Mouse (Mus musculus): ENCODE data around the gene Trappc2l.
"Not testable (repeated sequence)": the region's sequence is repeated elsewhere in the genome, so short reads cannot be mapped to it uniquely, and the experiment has no call there.

Gene Trappc2l

DNA sequence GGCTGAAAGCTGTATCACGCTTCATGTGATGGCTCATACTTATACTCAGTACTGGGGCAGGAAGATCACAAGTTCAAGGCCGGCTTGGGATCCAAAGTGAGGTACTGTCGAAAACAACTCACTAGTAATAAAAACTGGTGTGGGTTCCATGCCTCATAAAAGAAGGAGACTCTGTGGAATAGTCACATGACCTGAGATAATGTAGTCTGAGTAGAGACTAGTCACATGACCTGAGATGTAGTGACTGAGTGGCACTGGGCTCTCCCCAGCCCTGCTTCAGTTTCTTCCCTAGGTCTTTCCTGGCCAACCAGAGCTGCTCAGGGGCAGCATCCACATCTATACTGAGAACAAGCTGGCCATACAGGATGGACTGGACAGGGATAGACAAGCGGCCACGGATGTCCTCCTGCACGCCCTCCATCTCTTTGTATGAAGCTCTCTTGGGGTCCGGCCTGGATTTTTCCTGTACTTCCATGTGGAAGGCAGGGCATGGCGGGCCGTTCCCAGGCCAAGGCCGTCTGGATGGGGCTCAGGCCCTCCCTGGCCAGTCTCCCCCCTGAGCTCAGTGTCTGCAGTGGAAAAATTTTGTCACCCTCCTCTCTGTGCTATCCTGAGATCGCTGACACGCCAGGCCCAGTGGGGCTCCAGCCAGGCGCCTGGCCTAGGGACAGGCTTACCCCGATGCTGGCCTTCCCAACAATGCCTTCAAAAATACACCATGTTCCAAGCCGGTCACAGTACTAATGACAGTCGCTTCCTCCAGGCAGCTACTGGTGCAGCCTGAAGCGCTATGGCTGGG is 12.6 kb downstream of the Trappc2l start:
- DNase-seq (ENCODE audit: extremely low read depth, low read depth): no peak

DNA sequence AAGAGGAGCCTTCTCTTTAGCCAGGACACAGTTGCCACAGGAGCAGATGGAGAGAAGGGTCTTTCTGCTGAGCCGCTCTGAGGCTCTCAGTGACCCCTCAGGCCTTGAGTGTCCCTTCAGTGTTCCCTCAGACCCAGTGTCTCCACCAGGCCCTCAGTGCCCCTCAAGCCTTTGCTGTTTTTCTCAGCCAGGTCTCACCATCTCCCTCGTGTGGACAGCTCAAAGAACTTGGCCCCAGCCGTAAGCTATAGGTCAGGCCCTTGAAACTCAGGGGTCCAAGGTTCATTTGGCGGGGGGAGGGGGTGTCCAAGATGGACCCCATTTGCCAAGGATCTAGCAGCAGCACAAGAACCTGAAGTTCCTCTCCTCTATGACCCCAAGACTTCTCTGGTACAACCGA is 13.2 kb downstream of the Trappc2l start:
- DNase-seq (ENCODE audit: extremely low read depth, low read depth): no peak

DNA sequence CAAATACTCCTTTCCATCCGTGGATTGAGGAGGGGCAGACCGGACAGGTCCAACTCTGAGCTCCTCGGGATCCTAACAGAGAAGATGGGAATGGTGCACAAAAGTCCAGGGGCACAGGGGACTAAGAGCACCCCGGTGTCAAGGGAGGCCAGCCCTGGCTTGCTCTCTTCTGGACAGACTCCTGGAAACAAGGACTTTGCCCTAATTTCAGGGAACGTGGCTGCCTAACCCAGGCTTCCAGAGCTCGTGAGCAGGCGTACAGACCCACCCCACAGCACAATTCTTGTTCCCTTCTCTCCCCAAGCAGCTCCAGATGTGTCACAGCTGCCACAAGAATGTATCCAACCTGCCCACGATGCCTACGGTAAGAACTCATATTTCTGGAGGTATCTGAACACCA is 14.4 kb downstream of the Trappc2l start:
- DNase-seq (ENCODE audit: extremely low read depth, low read depth): no peak

DNA sequence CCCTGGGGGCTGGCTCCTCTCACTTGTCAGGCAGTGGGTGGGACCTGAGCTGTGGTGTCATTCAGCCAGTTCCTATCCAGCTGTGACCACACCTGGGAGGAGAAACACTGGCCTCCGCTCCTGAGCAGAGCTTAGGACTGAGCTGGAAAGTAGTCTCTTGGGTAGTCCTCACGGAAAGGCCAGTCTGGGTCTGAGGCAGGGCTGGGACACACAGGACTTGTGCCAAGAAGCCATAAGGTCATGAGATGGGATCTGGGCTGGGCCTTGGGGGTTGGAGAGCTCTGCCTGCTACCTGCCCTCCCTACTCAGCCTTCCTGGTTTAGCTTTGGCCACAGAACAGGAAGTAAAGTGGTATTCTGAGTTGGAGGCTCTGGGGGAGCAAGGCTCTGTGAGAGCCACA is 15.5 kb downstream of the Trappc2l start:
- no peak for DNase-seq (ENCODE audit: extremely low read depth, low read depth)

DNA sequence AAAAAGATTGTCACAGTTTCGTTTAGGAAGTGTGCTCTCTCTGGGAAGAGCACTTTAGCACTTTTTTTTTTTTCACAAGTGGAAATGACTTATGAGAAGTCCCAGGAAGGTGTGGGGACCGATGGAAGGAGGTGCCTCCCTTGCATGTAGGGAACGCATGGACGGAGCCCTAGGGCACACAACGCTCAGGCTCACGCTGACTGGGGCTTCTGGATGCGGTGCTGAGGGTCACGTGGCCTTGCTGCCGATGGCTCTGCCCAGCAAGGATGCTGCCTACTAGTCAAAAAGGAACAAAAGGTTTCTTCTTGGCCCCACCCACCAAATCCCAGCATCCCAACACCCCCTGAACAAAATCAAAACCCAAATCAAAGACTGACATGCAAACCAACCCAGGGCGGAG is 17.9 kb downstream of the Trappc2l start:
- no peak for DNase-seq (ENCODE audit: extremely low read depth, low read depth)

DNA sequence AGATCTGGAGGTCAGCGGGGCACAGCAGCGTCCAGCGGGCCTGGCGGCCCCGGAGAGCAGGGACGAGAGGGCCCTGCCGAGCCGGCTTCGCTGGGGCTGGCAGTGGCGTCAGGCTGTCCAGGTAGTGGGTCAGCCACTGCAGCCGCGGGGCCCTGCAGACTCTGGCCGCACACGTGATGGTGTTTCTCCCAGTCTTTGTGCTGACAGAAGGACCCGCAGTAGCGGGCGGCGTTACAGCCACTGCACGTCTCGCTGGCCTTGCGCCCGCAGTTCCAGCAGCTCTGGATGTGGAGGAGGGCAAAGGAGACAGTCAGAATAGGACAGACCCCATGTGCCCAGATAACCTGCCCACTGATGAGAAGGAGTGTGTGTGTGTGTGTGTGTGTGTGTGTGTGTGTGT is 19.3 kb downstream of the Trappc2l start:
- no peak for DNase-seq (ENCODE audit: extremely low read depth, low read depth)

DNA sequence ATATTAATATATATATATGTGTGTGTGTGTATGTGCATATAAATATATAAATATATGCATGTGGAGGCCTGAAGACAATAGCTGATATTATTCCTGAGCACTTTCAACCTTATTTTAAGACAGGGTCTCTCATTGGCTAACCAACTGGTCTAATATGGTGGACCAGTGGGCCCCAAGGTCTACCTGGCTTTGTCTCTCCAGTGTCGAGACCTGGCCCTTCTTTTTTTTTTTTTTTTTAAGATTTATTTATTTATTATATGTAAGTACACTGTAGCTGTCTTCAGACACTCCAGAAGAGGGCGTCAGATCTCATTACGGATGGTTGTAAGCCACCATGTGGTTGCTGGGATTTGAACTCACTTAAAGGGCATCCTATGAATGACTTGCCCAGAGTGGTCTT is 20.7 kb downstream of the Trappc2l start:
- not testable (repeated sequence) for DNase-seq (ENCODE audit: extremely low read depth, low read depth)

DNA sequence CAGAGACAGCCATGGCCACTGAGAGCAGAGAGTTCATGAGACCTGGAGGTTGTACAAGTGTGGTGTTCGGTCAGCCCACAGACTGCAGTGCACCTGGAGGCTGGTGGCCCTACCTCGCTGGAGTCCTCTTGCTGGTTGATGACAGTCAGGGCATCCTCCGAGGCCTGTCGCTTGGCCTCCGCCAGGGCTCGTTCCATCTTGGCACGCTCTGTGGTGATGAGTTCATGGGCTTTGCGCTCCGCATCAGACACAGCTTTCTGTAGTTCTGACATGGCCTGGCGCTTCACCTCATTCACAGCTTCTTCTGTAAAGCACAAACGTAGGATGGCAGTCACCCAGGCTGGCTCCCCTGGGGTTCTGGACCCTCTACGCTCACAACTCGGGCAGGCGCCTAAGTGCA is 21.8 kb downstream of the Trappc2l start:
- DNase-seq (ENCODE audit: extremely low read depth, low read depth): no peak

DNA sequence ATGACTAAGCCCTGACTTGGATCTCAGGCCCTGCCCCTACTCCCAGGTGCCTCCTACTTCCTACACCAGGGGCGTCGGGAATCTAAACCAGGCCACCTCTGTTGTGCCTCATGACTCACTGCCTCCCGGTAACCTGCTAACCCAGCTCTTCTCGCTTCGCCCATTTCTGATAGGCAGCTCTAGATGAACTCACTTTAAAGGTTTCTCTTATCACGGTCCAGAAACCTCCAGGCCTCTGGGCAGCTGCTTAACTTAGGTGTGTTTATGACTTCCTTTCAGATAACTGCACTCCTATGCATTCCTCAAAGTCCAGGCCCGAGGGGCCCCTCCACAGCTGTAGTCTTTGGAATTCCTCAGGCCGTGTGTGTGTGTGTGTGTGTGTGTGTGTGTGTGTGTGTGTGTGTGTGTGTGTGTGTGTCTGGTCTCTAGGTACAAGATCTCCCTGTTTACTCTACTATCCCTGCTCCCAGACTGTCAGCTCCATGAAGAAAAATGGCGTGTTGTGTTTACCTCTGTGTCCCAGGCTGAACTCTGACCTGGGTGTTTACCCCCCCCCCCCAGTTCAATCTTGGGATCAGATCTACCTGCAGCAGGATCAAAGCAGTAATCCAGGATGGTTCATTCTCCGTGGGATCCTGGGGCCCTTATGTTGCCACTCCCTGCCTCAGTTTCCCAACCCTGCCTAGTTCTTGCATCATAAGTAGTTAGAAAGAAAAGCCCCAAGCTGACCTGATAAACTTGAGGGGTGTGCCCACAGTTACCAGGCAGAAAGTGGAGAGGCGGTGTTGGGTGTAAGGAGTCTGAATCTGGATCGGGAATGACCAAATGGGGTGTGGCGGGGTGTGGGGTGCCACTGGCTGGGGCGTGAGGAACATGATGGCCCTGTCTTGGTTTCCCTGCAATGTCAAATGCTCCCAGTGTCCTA is 24.7 kb downstream of the Trappc2l start:
- no peak for DNase-seq (ENCODE audit: extremely low read depth, low read depth)

DNA sequence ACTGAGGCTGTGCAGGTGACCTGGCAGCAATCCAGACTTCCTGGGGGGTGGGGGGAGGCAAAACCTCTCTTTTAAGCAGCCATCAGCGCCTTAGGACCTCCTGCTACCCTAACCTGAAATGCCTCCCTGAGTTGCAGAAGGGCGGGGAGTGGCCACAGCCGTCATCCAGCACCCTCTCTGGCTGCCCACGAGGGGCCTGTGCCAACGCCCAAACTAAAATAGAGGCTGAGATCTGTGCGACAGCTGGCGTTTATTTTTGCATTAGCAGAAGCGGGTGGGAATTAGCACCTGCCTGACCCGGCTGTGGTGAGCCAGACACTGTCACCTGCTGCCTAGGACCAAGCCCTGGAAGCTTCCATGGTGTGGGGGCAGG is 25.3 kb downstream of the Trappc2l start:
- no peak for DNase-seq (ENCODE audit: extremely low read depth, low read depth)

DNA sequence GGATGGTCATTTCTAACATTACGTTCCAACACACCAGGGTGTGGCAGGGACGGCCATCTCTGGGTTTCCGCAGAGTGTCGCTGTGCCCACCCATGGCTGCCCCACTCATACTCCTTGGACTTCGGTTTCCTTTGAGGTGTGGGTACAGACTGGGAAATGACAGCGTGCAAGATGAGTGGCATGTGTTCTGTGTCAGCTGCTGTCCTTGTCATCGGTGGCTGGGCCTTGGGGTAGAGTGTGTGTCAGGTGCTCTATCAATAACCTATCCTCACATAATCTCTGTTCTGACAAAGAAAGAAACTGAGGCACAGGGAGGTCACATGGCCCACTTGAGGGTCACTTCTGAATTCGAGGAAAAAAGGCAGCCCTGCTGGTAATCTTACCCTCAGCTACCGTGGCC is 25.8 kb downstream of the Trappc2l start:
- no peak for DNase-seq (ENCODE audit: extremely low read depth, low read depth)

DNA sequence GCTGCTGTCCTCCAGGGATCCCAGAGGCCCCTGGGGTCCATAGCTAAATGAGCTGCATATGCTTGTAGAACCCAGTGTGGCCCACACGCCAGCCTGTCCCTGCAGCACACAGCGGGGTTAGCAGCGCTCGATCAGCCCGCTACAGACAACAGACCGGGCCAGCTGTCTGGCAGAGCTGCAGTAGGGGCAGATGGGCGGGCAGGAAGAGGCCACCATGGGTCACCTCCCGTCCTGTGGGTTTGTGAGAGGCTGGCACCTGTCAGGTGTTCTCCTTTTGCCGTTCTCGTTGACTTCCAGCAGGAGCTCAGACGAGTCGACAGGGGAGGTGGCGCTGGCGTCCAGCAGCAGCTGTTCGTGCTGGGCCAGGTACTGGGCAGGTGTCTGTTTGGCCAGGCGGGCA is 27.2 kb downstream of the Trappc2l start:
- DNase-seq (ENCODE audit: extremely low read depth, low read depth): no peak

DNA sequence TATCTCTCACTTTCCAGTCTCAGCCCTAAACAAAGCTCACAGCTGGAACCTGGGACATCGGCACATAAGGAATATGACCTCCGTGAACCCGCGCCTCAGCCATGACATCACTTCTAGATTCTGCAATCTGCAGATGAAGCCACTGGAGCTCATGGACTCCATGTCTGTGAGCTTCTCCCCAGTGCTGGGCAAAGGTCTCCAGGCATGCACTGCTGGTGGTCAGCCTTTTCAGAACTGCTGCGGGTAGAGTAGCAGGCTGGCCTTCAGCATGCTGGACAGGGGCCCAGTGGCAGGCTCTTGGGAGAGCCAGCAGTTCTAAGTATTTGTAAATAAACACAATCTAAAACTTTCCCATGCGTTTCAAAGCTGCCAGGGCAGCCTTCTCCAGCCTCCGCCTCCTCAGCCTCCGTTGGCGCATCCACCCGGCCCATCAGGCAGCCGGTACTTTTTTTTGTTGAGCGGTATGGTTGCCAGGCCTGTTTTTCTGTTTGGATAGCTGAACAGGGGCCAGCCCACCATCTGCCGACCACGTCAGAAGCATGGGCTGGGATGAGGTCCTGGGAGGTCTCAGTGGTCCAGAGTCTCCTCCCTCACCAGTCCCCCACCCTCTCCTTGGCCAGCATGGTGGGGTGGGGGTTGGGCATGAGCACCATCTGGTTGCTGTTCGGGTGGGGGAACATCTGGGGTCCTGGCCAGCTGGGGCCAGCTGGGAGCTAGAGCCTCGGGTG is 28.2 kb downstream of the Trappc2l start:
- no peak for DNase-seq (ENCODE audit: extremely low read depth, low read depth)

DNA sequence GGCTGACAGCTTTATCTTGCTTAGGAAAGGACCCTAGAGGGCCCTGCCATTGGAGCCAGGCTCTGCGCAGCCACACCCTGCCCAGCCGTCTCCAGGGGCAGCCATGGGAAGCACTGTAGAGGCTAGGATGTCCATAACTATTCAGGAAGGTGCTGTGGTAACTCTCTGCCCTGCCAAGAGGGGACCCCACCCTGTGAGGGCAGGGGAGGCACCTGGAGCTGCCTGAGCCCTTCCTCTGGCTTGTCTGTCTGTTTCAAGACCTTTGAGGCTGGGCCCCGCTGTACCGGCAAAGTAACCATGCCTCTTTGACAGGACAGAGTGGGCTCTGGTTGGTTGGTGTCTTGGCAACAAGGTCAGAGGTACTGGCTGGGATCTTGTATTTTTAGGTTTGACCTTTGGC is 29.4 kb downstream of the Trappc2l start:
- no peak for DNase-seq (ENCODE audit: extremely low read depth, low read depth)

DNA sequence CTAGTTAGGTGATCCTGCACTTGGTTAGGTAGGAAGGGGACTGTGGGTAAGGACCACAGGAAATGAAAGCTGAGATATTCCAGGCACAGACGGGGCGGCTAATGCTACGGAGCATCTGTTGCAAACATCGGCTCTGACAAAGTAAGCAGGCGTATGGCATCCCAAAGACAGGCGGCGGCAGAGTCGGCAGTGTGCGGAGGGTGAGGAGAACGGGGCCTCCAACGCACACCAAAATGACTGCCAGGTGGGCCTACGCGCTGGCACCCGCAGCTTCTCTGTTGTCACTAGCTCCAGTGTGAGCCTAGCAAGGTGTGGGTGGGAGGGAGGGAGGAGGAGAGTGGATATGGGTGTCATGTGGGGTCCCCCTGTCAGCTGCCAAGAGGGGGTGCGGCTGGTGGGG is 30.0 kb downstream of the Trappc2l start:
- DNase-seq (ENCODE audit: extremely low read depth, low read depth): no peak

DNA sequence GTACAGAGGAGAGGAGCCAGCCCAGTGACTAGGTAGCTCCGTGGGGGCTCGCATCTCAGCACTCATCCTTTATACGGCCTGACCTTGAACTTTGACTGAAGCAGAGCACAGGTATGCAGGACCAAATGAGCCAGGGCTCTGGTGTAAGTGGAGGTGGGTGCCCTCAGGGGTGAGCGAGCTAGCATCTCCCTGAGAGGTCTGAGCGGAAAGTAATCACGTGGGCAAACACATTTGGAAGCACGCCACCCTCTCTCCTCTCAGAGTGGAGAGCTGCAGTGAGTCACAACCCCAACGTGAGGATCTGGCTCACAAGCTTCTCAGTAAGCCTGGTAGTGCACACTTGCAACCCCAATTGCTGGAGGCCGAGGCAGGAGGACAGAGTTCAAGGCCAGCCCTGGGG is 30.6 kb downstream of the Trappc2l start:
- DNase-seq (ENCODE audit: extremely low read depth, low read depth): no peak

DNA sequence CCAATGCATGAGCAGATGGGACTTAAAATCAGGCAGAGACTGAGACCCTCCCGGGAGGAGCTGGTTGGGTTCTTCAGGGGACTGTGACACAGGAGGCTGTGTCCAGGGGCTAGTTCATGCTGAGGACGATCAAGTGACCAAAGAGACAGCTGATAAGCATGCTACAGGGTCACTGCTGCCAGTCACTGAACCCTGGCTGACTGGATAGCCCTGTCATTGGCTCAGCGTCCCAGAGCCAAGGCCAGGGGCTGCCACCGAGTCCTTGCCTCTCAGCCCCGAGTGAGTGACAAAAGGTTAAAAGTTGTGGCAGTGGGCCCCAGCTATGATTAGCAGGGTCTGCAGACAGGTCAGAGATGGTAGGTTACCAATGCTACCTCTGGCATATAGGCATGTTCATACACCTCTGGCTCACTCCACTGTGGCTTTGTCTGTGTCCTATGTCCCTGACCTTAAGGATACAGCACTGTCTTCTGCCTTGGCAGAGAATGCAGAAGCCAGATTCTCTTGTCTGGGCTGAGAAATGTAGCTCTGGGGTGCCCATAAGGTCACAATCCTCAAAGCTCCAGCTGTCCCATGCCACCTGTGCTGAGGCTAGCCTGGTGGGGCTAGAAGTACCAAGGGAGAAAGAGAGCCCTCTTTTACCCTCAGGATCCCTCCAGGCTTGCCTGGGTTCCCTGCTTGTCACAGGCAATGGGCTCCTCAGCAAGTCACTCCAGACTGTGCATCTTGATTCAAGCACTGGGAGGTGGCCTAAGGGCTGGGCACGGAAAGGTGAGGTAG is 32.9 kb downstream of the Trappc2l start:
- no peak for DNase-seq (ENCODE audit: extremely low read depth, low read depth)

DNA sequence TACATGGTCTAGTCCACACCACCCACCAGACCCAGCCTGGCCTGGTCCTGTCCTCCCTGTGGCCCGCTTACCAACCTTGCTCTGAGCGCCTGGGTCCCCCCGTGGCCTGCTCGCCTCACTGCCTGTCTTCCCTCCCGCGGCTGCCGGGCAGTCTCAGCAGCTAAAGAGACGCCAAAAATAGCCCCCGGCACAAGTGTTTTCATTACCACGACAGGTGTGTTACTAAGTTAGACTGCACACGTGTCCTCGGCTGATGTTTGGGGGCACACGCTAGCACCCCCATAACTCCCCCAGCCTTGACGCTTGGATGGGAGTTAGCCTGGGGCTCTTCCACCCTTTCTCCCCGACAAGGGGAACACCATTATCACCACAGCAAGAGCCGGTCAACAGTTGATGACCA is 34.9 kb downstream of the Trappc2l start:
- DNase-seq (ENCODE audit: extremely low read depth, low read depth): no peak

DNA sequence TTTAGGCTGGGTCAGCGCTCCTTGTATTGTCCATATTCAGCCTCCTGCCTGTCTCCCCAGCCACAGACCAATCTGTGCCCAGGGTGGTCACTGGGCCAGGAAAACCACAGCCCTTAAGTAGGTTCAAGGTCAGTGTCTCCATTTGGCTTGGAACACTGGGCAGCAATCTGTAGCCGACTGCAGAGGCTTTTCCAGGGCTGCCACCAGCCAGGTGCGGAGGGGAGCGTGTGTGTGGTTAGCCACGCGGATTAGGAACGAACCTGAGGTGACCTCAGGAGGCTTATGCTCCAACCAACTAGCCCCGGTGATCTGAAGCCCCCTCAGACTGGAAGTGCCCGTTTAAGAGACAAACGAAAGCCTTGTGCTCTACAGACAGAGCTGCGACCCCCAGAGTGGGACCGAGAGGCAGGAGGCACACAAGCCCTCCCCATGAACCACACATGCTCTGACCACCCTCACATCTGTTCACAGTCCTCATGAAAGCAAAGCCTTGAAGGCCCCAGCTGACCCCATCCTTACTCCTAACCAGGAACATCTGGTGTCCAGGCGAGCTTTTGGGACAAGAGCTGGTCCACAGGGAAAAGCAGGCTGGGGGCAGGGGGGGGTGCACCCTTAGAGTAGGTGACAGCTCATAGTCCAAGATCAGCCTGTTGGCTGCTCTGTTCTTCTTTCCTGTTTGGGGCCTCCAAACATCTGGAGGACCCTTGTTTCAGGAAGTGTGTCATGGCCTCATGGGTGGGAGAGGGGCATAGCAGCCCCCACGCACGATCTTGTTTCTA is 36.9 kb downstream of the Trappc2l start:
- DNase-seq (ENCODE audit: extremely low read depth, low read depth): no peak

DNA sequence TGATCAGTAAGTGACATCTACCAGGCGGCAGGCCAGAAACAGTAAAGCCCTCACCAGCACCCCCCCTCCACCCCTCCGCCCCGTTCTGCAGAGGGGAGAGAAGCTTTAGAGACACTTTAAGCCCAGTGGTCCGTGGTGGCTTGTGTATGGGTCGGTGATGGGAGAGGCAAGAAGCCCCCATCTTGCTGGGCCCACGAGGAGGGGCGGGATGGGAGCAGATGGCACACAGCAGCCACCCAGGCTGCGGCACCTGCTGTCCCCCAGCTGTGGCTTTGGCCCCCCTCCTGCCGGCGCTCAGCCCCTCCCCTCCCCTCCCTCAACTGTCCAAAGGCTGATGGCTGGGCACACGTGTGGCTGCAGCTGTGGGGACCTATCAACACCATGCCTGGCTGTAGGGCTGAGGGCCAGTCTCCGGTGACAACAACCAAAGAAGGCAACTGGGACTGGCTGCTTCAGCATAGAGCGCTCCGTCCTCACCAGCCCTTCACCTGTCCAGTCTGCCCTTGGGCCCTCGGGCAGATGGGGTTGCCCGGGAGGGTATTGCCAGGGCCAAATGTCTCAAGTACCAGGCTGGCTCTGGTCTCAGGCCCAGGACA is 40.0 kb downstream of the Trappc2l start:
- DNase-seq (ENCODE audit: extremely low read depth, low read depth): no peak

All from MEL-GATA-1-ER (cell line).